25 mouse cellular contexts compared by ENCODE assay signal in the genomic region with DNA sequence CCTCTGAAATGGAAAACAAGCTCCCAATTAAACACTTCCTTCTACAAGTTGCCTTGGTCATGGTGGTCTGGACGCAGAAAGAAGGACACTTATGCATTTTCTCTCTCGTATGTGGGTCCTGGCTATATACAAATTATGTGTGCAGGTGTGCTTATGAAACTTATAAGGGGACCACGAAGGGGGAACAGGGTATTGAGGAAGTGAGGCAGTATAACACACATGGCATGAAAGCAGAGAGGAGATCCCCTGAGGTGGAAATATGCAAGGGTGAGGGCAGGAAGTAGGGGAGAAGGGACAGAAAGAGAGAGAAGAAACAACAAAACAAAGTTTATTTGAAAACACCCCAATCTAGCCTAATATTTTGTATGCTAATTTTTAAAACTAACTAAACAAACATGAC. TPM values are rescaled to one million over a fixed set of nuclear protein-coding genes. Genes with fewer than 3 reads are reported as not detected.
DNase-seq lines count a peak whose midpoint lies in the region; ATAC-seq and TF ChIP-seq lines count a peak whose summit lies in the region.
"Had no signal": no experiment of that assay in that cellular context is flagged by ENCODE, and none has a peak within 500 bp of the region (broad histone marks: within the 10 kb centered on the region; RNA-seq: fewer than 3 reads in every experiment).

No protein-coding gene starts in this region.

- peaks cover 14% of the 10 kb centered on the region for H3K9me3 ChIP-seq in CH12.LX (replicated peaks; ENCODE audit: low read length)
- H3K9me3 ChIP-seq: forebrain, embryonic 10.5 days; forebrain, embryonic 13.5 days; heart, embryonic 10.5 days; heart, embryonic 13.5 days had no signal

- no peaks in the 10 kb centered on the region for H3K27me3 ChIP-seq in CH12.LX (replicated peaks)
- no peaks in the 10 kb centered on the region for H3K27me3 ChIP-seq in kidney, adult 2 months (replicated peaks; ENCODE audit: control insufficient read depth, insufficient read depth, low read length)
- H3K27me3 ChIP-seq: forebrain, embryonic 13.5 days; heart, embryonic 13.5 days had no signal

- no peak for TF ChIP-seq EP300 in CH12.LX (IDR thresholded peaks at IDR 0.05; ENCODE audit: low read length)

- dilution Hi-C loops in CH12.LX (cut with MboI; ENCODE audit: extremely low pct_ligation_motif_present, extremely low pct_unique_long_range_greater_than_20kb, low sequenced_read_pairs), result no loop called here

- no peak overlapping the region for H3K27ac ChIP-seq in CH12.LX (ENCODE audit: insufficient read depth, low read depth)
- no peak overlapping the region for H3K27ac ChIP-seq in kidney, adult 2 months (ENCODE audit: insufficient read depth, low read depth, low read length)
- H3K27ac ChIP-seq: forebrain, embryonic 10.5 days; forebrain, embryonic 13.5 days; heart, adult 2 months; heart, embryonic 10.5 days; heart, embryonic 13.5 days; hindbrain, embryonic 14.5 days; hindbrain, postnatal 0 days had no signal

- no peak overlapping the region for H3K4me3 ChIP-seq in CH12.LX (replicated peaks in 1 of 3; ENCODE audit: low read depth in 2 of 3, low read length in 2 of 3, poor library complexity in 1 of 3)
- no peak overlapping the region for H3K4me3 ChIP-seq in kidney, adult 2 months (ENCODE audit: insufficient read depth, low read depth, low read length)
- H3K4me3 ChIP-seq: forebrain, embryonic 10.5 days; forebrain, embryonic 13.5 days; heart, adult 2 months; heart, embryonic 10.5 days; heart, embryonic 13.5 days had no signal

- no peaks in the 10 kb centered on the region for H3K36me3 ChIP-seq in CH12.LX (replicated peaks in 1 of 2; ENCODE audit: control insufficient read depth in 1 of 2, insufficient read depth in 1 of 2, low read length in 1 of 2)
- H3K36me3 ChIP-seq in kidney, adult 2 months (ENCODE audit: control insufficient read depth, insufficient read depth, low read length), result no peaks in the 10 kb centered on the region
- H3K36me3 ChIP-seq: forebrain, embryonic 10.5 days; heart, embryonic 10.5 days; heart, embryonic 13.5 days had no signal

- 87% methylated on average over 3 of the region's 3 CpGs for WGBS in kidney, adult 2 months

- ATAC-seq in neutrophil, adult 5-6 weeks (ENCODE audit: extremely low read depth, insufficient number of reproducible peaks, low FRiP score, poor library complexity, severe bottlenecking), result peak; percentile 66
- ATAC-seq: activated CD4-positive, CD25-positive, alpha-beta regulatory T cell, adult 4 months; forebrain, embryonic 13.5 days; forebrain, embryonic 16.5 days; hindbrain, postnatal 0 days; inflammation-experienced regulatory T-cells, adult 6 months had no signal

- in situ Hi-C loops in CH12.LX (cut with MboI; ENCODE audit: low pct_ligation_motif_present, low pct_unique_long_range_greater_than_20kb, low sequenced_read_pairs), result no loop called here

- TF ChIP-seq POLR2A in CH12.LX (IDR thresholded peaks at IDR 0.05; ENCODE audit: low read depth, low read length), result no peak
- TF ChIP-seq POLR2A in kidney, adult 2 months (IDR thresholded peaks at IDR 0.05; ENCODE audit: low read depth, low read length), result no peak

- no peak for TF ChIP-seq CTCF in CH12.LX (conservative IDR thresholded peaks at IDR 0.05 in 1 of 2, IDR thresholded peaks at IDR 0.05 in 1 of 2; ENCODE audit: low read depth in 2 of 2, low read length in 2 of 2)
- TF ChIP-seq CTCF in kidney, adult 2 months (conservative IDR thresholded peaks at IDR 0.05; ENCODE audit: insufficient read depth, insufficient read length, low read depth, low read length), result no peak

- no peak overlapping the region for H3K4me2 ChIP-seq in CH12.LX (ENCODE audit: insufficient read depth, low read depth, poor library complexity, severe bottlenecking)
- H3K4me2 ChIP-seq: forebrain, embryonic 13.5 days; heart, embryonic 13.5 days; hindbrain, embryonic 14.5 days had no signal

- DNase-seq in spleen, postnatal 36 days (ENCODE audit: low spot score in 2 of 2), result peak; percentile 59 to 67
- no peak for DNase-seq in spleen, postnatal 10 days (ENCODE audit: low spot score in 2 of 2)
- DNase-seq in CH12.LX (ENCODE audit: extremely low read depth), result peak; percentile 37
- no peak for DNase-seq in layer of hippocampus, adult 18-20 months (ENCODE audit: low spot score in 2 of 2)
- no peak for DNase-seq in kidney, adult 2 months
- DNase-seq: adrenal gland, postnatal 10 days; adrenal gland, postnatal 36 days; cerebellum, adult 18-20 months; cerebellum, adult 9-10 months; cerebellum, postnatal 14 days; gastrocnemius, postnatal 10 days; gastrocnemius, postnatal 36 days; heart, adult 2 months; heart, postnatal 14 days; heart, postnatal 4 days had no signal

- peaks cover 0 to 11% of the 10 kb centered on the region in 2 experiments; a peak in 2 of 4 replicates for H3K4me1 ChIP-seq in CH12.LX (ENCODE audit: control insufficient read depth in 1 of 2, insufficient read depth in 2 of 2)
- no peaks in the 10 kb centered on the region for H3K4me1 ChIP-seq in kidney, adult 2 months (ENCODE audit: control insufficient read depth, insufficient read depth, low read length)
- H3K4me1 ChIP-seq: forebrain, embryonic 13.5 days; heart, embryonic 10.5 days; heart, embryonic 13.5 days had no signal

- no peak for TF ChIP-seq RAD21 in CH12.LX (IDR thresholded peaks at IDR 0.05; ENCODE audit: low read depth, low read length)

- H3K9ac ChIP-seq in CH12.LX (ENCODE audit: insufficient read depth, low read depth), result no peak overlapping the region
- H3K9ac ChIP-seq: forebrain, embryonic 13.5 days; heart, embryonic 13.5 days; hindbrain, embryonic 14.5 days had no signal

- H3K79me2 ChIP-seq in CH12.LX (replicated peaks; ENCODE audit: control insufficient read depth, extremely low read depth, insufficient read depth, poor library complexity, severe bottlenecking), result no peaks in the 10 kb centered on the region

TF ChIP-seq in CH12.LX, 34 proteins besides CTCF, POLR2A, EP300 and RAD21:
- TF ChIP-seq RCOR1 (conservative IDR thresholded peaks at IDR 0.05; ENCODE audit: low read depth, low read length), result no peak
- no peak for TF ChIP-seq IRF4 (IDR thresholded peaks at IDR 0.05; ENCODE audit: low read depth, low read length)
- TF ChIP-seq TCF12 (IDR thresholded peaks at IDR 0.05; ENCODE audit: low read depth, low read length), result no peak
- TF ChIP-seq MXI1 (IDR thresholded peaks at IDR 0.05; ENCODE audit: low read depth, low read length), result no peak
- no peak for TF ChIP-seq MAZ (IDR thresholded peaks at IDR 0.05; ENCODE audit: low read depth, low read length)
- TF ChIP-seq ZC3H11A (IDR thresholded peaks at IDR 0.05; ENCODE audit: low read depth, low read length), result no peak
- no peak for TF ChIP-seq MYC (IDR thresholded peaks at IDR 0.05; ENCODE audit: low read depth, low read length)
- no peak for TF ChIP-seq BHLHE40 (IDR thresholded peaks at IDR 0.05; ENCODE audit: low read depth, low read length)
- TF ChIP-seq NRF1 (IDR thresholded peaks at IDR 0.05; ENCODE audit: low read depth, low read length), result no peak
- no peak for TF ChIP-seq ELF1 (IDR thresholded peaks at IDR 0.05; ENCODE audit: low read depth, low read length)
- TF ChIP-seq USF1 (IDR thresholded peaks at IDR 0.05; ENCODE audit: low read depth, low read length), result no peak
- TF ChIP-seq CHD1 (IDR thresholded peaks at IDR 0.05; ENCODE audit: low read depth, low read length), result no peak
- TF ChIP-seq SMC3 (IDR thresholded peaks at IDR 0.05; ENCODE audit: low read depth, low read length), result no peak

RNA-seq across cellular contexts. Expression of a gene that starts 41.7 kb away (rescaled TPM):
- total RNA-seq in CH12.LX (2012; rRNA removed) (6.7 and 8.0 TPM in 2 replicates), CH12.LX (2014; rRNA removed) (7.3 and 7.7 TPM in 2 replicates)
- polyA plus RNA-seq in CH12.LX (2012; ENCODE audit: insufficient read length, low read depth), result 5.1 and 5.8 TPM in 2 replicates
- 59.1 and 60.2 TPM in 2 replicates for total RNA-seq in neutrophil, adult 5-6 weeks (2017)
- 100 to 1,000 TPM; 102 to 107 TPM for total RNA-seq in layer of hippocampus, adult 18-20 months (2021)
- 15.9 and 16.5 TPM in 2 replicates for polyA plus RNA-seq in kidney, adult 2 months (2012; rRNA removed)

Comparison
In these comparisons a context has a peak if more than half of its experiments do, and no peak if none do; other contexts are left out.
1. DNase-seq: peak in spleen, postnatal 36 days (2 of 2) and CH12.LX (single experiment); none in spleen, postnatal 10 days (0 of 2), layer of hippocampus, adult 18-20 months (0 of 2) and kidney, adult 2 months (single experiment).